Mouse (Mus musculus) hindbrain, embryonic 15.5 days (tissue): ENCODE results near the gene Atp1a1. TPM values are rescaled to one million over a fixed set of nuclear protein-coding genes. Genes with fewer than 3 reads are reported as not detected.

Source experiments
- ATAC-seq: fragments of 200-750 bp; cut with Nextera tagmentation; 2 replicates; pipeline ENCODE4 v1.8.0; 2017; ENCODE audit warnings: low read depth, moderate number of reproducible peaks, moderate TSS enrichment; ENCODE audit not compliant: low FRiP score
- H3K27ac ChIP-seq: fragments of 300-500 bp; sonication (generic); replicated peaks from 2 replicates; pipeline ENCODE4 v1.5.1; 2015; ENCODE audit warnings: mild to moderate bottlenecking, inconsistent platforms
- H3K27me3 ChIP-seq: fragments of 300-500 bp; sonication (generic); 2 replicates; pipeline ENCODE4 v1.6.1; 2015; ENCODE audit warnings: control low read depth, inconsistent platforms
- H3K36me3 ChIP-seq: fragments of 300-500 bp; sonication (generic); 2 replicates; pipeline ENCODE4 v1.6.1; 2015; ENCODE audit warnings: control low read depth, inconsistent platforms
- H3K4me1 ChIP-seq: fragments of 300-500 bp; sonication (generic); replicated peaks from 2 replicates; pipeline ENCODE4 v1.6.1; 2015; ENCODE audit warnings: control low read depth, inconsistent platforms
- H3K4me2 ChIP-seq: fragments of 300-500 bp; sonication (generic); 2 replicates; pipeline ENCODE4 v1.6.1; 2015; ENCODE audit warnings: moderate library complexity, mild to moderate bottlenecking, inconsistent platforms
- H3K4me3 ChIP-seq: fragments of 300-500 bp; sonication (generic); 2 replicates; pipeline ENCODE4 v1.5.1; 2015; ENCODE audit warnings: mild to moderate bottlenecking, inconsistent platforms
- H3K9ac ChIP-seq: fragments of 300-500 bp; sonication (generic); 2 replicates; pipeline ENCODE4 v1.6.1; 2015; ENCODE audit warnings: inconsistent platforms
- H3K9me3 ChIP-seq: fragments of 300-500 bp; sonication (generic); 2 replicates; pipeline ENCODE4 v1.6.1; 2016; ENCODE audit warnings: control low read depth, inconsistent platforms
- WGBS: fragments of 180-500 bp; shearing (Covaris S2); methylation state at CpG from one replicate; pipeline ENCODE4 v1.1.7; 2015; 5-methylcytosine and 5-hydroxymethylcytosine counted together
- polyA plus RNA-seq: library from polyadenylated mRNA; unstranded; fragments of >200 nt; fragmentation: Nextera tagmentation; extraction: Ambion mirVana; gene quantifications from 2 replicates; pipeline ENCODE4 v1.2.1, GENCODE M21; 2015

Atp1a1 gene
- polyA plus RNA-seq, 1 experiment from 2014 or later = 69.3 TPM

GRCm38 (mm10) chr3:101577361-101577760 lies 27.1 kb downstream of the Atp1a1 start:
- Histone ChIP-seq H3K4me1 (peaks cover 12% of the 10 kb centered on the region), H3K9ac (no peak overlapping the region), H3K4me2 (no peak overlapping the region), H3K36me3 (peaks cover 62% of the 10 kb centered on the region), H3K27me3 (no peaks in the 10 kb centered on the region), H3K9me3 (no peaks in the 10 kb centered on the region), H3K27ac (peak overlapping the region; percentile 50), H3K4me3 (no peak overlapping the region)
- 23% methylated on average over 5 of the region's 5 CpGs for WGBS
- peak; percentile 77 for ATAC-seq

- Histone ChIP-seq H3K9me3 (no peaks in the 10 kb centered on the region), H3K36me3 (peaks cover 44% of the 10 kb centered on the region), H3K4me1 (peaks cover 24% of the 10 kb centered on the region), H3K27ac (no peak overlapping the region), H3K27me3 (no peaks in the 10 kb centered on the region), H3K4me3 (no peak overlapping the region), H3K9ac (no peak overlapping the region), H3K4me2 (no peak overlapping the region)
- ATAC-seq = no peak
- WGBS = 83% methylated on average over 9 of the region's 9 CpGs
These were observed 28.9 kb downstream of the Atp1a1 start for GRCm38 (mm10) chr3:101575527-101576085.

GRCm38 (mm10) chr3:101574463-101575193 lies 29.9 kb downstream of the Atp1a1 start:
- H3K9me3 ChIP-seq = no peaks in the 10 kb centered on the region
- WGBS = 93% methylated on average over 3 of the region's 3 CpGs

GRCm38 (mm10) chr3:101572991-101573390 lies 31.5 kb downstream of the Atp1a1 start:
- Histone ChIP-seq H3K9ac (no peak overlapping the region), H3K4me3 (no peak overlapping the region), H3K27me3 (no peaks in the 10 kb centered on the region), H3K36me3 (peaks cover 21% of the 10 kb centered on the region), H3K4me2 (no peak overlapping the region), H3K4me1 (peaks cover 24% of the 10 kb centered on the region), H3K27ac (no peak overlapping the region), H3K9me3 (no peaks in the 10 kb centered on the region)
- ATAC-seq = no peak
- 61% methylated on average over 5 of the region's 5 CpGs for WGBS

More at GRCm38 (mm10) chr3:101574463-101575193, 29.9 kb downstream of the Atp1a1 start:
- ATAC-seq = no peak
- Histone ChIP-seq H3K36me3 (peaks cover 35% of the 10 kb centered on the region), H3K4me1 (peaks cover 24% of the 10 kb centered on the region), H3K27ac (no peak overlapping the region), H3K4me3 (no peak overlapping the region), H3K4me2 (no peak overlapping the region), H3K9ac (no peak overlapping the region), H3K27me3 (no peaks in the 10 kb centered on the region)

GRCm38 (mm10) chr3:101572174-101572626 lies 32.3 kb downstream of the Atp1a1 start:
- Histone ChIP-seq H3K4me2 (no peak overlapping the region), H3K27me3 (no peaks in the 10 kb centered on the region), H3K9me3 (no peaks in the 10 kb centered on the region), H3K4me3 (no peak overlapping the region), H3K9ac (no peak overlapping the region), H3K36me3 (peaks cover 18% of the 10 kb centered on the region), H3K4me1 (peaks cover 16% of the 10 kb centered on the region), H3K27ac (peak overlapping the region; percentile 42)
- peak; percentile 70; the same call in 1 of the 2 replicates for ATAC-seq
- WGBS = 25% methylated on average over 7 of the region's 7 CpGs

GRCm38 (mm10) chr3:101571515-101572130 lies 32.9 kb downstream of the Atp1a1 start:
- H3K4me2 ChIP-seq = no peak overlapping the region
- 19% methylated on average over 8 of the region's 8 CpGs for WGBS
- H3K4me3 ChIP-seq = no peak overlapping the region
- ATAC-seq = no peak
- H3K9me3 ChIP-seq = no peaks in the 10 kb centered on the region
- H3K4me1 ChIP-seq = peaks cover 13% of the 10 kb centered on the region
- peak overlapping the region; percentile 42 for H3K27ac ChIP-seq
- no peaks in the 10 kb centered on the region for H3K27me3 ChIP-seq
- H3K9ac ChIP-seq = no peak overlapping the region
- peaks cover 14% of the 10 kb centered on the region for H3K36me3 ChIP-seq

GRCm38 (mm10) chr3:101570747-101571514 lies 33.6 kb downstream of the Atp1a1 start:
- Histone ChIP-seq H3K4me3 (no peak overlapping the region), H3K27ac (peak overlapping the region; percentile 42; the same call in 1 of the 2 replicates)
- no peak for ATAC-seq

GRCm38 (mm10) chr3:101570246-101570645 lies 34.2 kb downstream of the Atp1a1 start:
- 59% methylated on average over 3 of the region's 3 CpGs for WGBS

More at GRCm38 (mm10) chr3:101570747-101571514, 33.6 kb downstream of the Atp1a1 start:
- 82% methylated on average over 6 of the region's 6 CpGs for WGBS
- Histone ChIP-seq H3K4me1 (peaks cover 13% of the 10 kb centered on the region), H3K4me2 (no peak overlapping the region), H3K36me3 (peaks cover 8% of the 10 kb centered on the region), H3K9me3 (no peaks in the 10 kb centered on the region), H3K27me3 (no peaks in the 10 kb centered on the region), H3K9ac (no peak overlapping the region)

GRCm38 (mm10) chr3:101568627-101569026 lies 35.9 kb downstream of the Atp1a1 start:
- Histone ChIP-seq H3K27ac (no peak overlapping the region), H3K4me2 (no peak overlapping the region), H3K36me3 (no peaks in the 10 kb centered on the region), H3K9me3 (no peaks in the 10 kb centered on the region), H3K27me3 (no peaks in the 10 kb centered on the region), H3K4me1 (peaks cover 13% of the 10 kb centered on the region), H3K9ac (no peak overlapping the region), H3K4me3 (no peak overlapping the region)
- WGBS = 83% methylated on average over 4 of the region's 4 CpGs
- ATAC-seq = no peak

More at GRCm38 (mm10) chr3:101570246-101570645, 34.2 kb downstream of the Atp1a1 start:
- no peaks in the 10 kb centered on the region for H3K27me3 ChIP-seq
- no peak for ATAC-seq
- no peak overlapping the region for H3K27ac ChIP-seq
- H3K4me3 ChIP-seq = no peak overlapping the region
- H3K4me1 ChIP-seq = peaks cover 13% of the 10 kb centered on the region
- H3K36me3 ChIP-seq = 0 out of 2 replicates have a peak, but pooled peaks cover 4% of the 10 kb centered on the region
- no peak overlapping the region for H3K4me2 ChIP-seq
- H3K9me3 ChIP-seq = no peaks in the 10 kb centered on the region
- no peak overlapping the region for H3K9ac ChIP-seq

GRCm38 (mm10) chr3:101564011-101564410 lies 40.5 kb downstream of the Atp1a1 start:
- H3K9me3 ChIP-seq = no peaks in the 10 kb centered on the region
- H3K4me2 ChIP-seq = no peak overlapping the region
- no peak overlapping the region for H3K9ac ChIP-seq
- ATAC-seq = no peak
- no peak overlapping the region for H3K27ac ChIP-seq
- H3K36me3 ChIP-seq = no peaks in the 10 kb centered on the region
- no peak overlapping the region for H3K4me3 ChIP-seq
- WGBS = 98% methylated on average over 2 of the region's 2 CpGs
- no peaks in the 10 kb centered on the region for H3K27me3 ChIP-seq
- H3K4me1 ChIP-seq = peaks cover 13% of the 10 kb centered on the region

GRCm38 (mm10) chr3:101562510-101563209 lies 41.8 kb downstream of the Atp1a1 start:
- Histone ChIP-seq H3K27ac (no peak overlapping the region), H3K9me3 (no peaks in the 10 kb centered on the region), H3K27me3 (no peaks in the 10 kb centered on the region), H3K4me3 (no peak overlapping the region), H3K4me1 (peaks cover 13% of the 10 kb centered on the region), H3K36me3 (no peaks in the 10 kb centered on the region), H3K4me2 (no peak overlapping the region), H3K9ac (no peak overlapping the region)
- ATAC-seq = no peak
- 42% methylated on average over 10 of the region's 10 CpGs for WGBS
